Mouse (Mus musculus) frontal cortex, adult (tissue): ENCODE results near the gene Rspo3.

Source experiments
- ATAC-seq: cut with Nextera tagmentation; 2 replicates; pipeline ENCODE4 v1.9.2; 2017; ENCODE audit warnings: mild to moderate bottlenecking, moderate library complexity, mixed read lengths; ENCODE audit not compliant: low TSS enrichment

The Rspo3 gene

GRCm38 (mm10) chr10:29441297-29441696 lies 94.4 kb downstream of the Rspo3 start:
- ATAC-seq: no peak

- ATAC-seq: peak; percentile 96
Measured at GRCm38 (mm10) chr10:29432935-29433453, 102.7 kb downstream of the Rspo3 start.

DNA sequence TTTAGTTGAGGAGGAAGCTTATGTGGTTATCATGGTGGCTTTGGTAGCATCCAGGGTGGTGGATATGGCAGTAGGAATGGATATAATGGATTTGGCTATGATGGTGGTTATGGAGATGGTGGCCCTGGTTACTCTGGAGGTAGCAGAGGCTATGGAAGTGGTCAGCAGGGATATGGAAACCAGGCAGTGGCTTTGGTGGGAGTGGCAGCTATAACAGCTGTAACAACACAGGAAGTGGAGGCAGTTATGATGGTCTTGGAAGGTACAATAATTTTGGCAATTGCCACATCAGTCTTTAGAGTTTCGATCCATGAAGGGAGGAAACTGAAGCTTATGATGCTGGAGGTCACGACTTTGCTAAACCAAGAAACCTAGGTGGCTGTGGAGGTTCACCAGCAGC lies 109.0 kb downstream of the Rspo3 start:
- no peak for ATAC-seq

- peak; percentile 90 for ATAC-seq
Measured at GRCm38 (mm10) chr10:29424571-29424970, 111.1 kb downstream of the Rspo3 start.

- peak; percentile 36; the same call in 1 of the 2 replicates for ATAC-seq
Measured at GRCm38 (mm10) chr10:29414361-29414760, 121.3 kb downstream of the Rspo3 start.

- ATAC-seq: no peak
Measured at GRCm38 (mm10) chr10:29402656-29403268, 132.9 kb downstream of the Rspo3 start.
